Mouse (Mus musculus) small intestine, adult 2 months (tissue): ENCODE results near the gene Tmcc1.

Source experiments
- CTCF ChIP-seq: fragments of 200-500 bp; IDR thresholded peaks from 2 replicates; pipeline ENCODE4 v1.5.1; 2012; ENCODE audit warnings: low read depth, mild to moderate bottlenecking, control low read depth, inconsistent platforms, low read length, moderate library complexity, mixed read lengths; ENCODE audit not compliant: insufficient replicate concordance, insufficient read length; ENCODE audit errors: extremely low read depth
- POLR2A ChIP-seq: fragments of 200-500 bp; IDR thresholded peaks from 2 replicates; pipeline ENCODE4 v1.6.1; 2012; ENCODE audit warnings: low read depth, mild to moderate bottlenecking, control low read depth, inconsistent platforms, low read length, moderate library complexity

- no peak for TF ChIP-seq CTCF
- TF ChIP-seq POLR2A = no peak
Observed at GRCm38 (mm10) chr6:116139143-116139856, 54.0 kb downstream of the Tmcc1 start.
